Mouse (Mus musculus) urinary bladder, postnatal 4 days (tissue): ENCODE results near the gene Rai1.
A peak's percentile ranks its signal among the peaks of the same experiment; 100 is the strongest.

Experiments
- DNase-seq, 2 experiments: peaks; one replicate each; pipeline ENCODE4 v3.0.0; 2021 to 2022; ENCODE audit warnings: low spot score in 2 of 2

Gene Rai1

GRCm38 (mm10) chr11:60190055-60190641 lies 85.3 kb downstream of the Rai1 start:
- DNase-seq, result no peak

- DNase-seq, result no peak
Observed at GRCm38 (mm10) chr11:60192534-60192933, 87.7 kb downstream of the Rai1 start.

- no peak for DNase-seq
Observed at GRCm38 (mm10) chr11:60193556-60193955, 88.7 kb downstream of the Rai1 start.

- DNase-seq, result no peak
Observed at GRCm38 (mm10) chr11:60195108-60195507, 90.3 kb downstream of the Rai1 start.

GRCm38 (mm10) chr11:60196344-60196743 lies 91.5 kb downstream of the Rai1 start:
- DNase-seq, result no peak

GRCm38 (mm10) chr11:60197998-60198619 lies 93.3 kb downstream of the Rai1 start:
- no peak for DNase-seq

- no peak for DNase-seq
Observed at GRCm38 (mm10) chr11:60198651-60199050, 93.8 kb downstream of the Rai1 start.

- peak; percentile 80 to 92 for DNase-seq
Observed at GRCm38 (mm10) chr11:60199702-60200184, 94.9 kb downstream of the Rai1 start.

- no peak for DNase-seq
Observed at GRCm38 (mm10) chr11:60200384-60200783, 95.6 kb downstream of the Rai1 start.

- DNase-seq, result no peak
Observed at GRCm38 (mm10) chr11:60202710-60203638, 98.2 kb downstream of the Rai1 start.

- DNase-seq, result no peak
Observed at GRCm38 (mm10) chr11:60205026-60205425, 100.2 kb downstream of the Rai1 start.

- no peak for DNase-seq
Observed at GRCm38 (mm10) chr11:60206207-60206606, 101.4 kb downstream of the Rai1 start.

GRCm38 (mm10) chr11:60208201-60208600 lies 103.4 kb downstream of the Rai1 start:
- DNase-seq, result no peak

GRCm38 (mm10) chr11:60208712-60209111 lies 103.9 kb downstream of the Rai1 start:
- no peak for DNase-seq

GRCm38 (mm10) chr11:60209217-60209932 lies 104.6 kb downstream of the Rai1 start:
- DNase-seq, result peak; percentile 63 to 79

- no peak for DNase-seq
Observed at GRCm38 (mm10) chr11:60209933-60210249, 105.1 kb downstream of the Rai1 start.

- peak; percentile 94 to 96 for DNase-seq
Observed at GRCm38 (mm10) chr11:60210305-60210724, 105.5 kb downstream of the Rai1 start.

GRCm38 (mm10) chr11:60211152-60211551 lies 106.3 kb downstream of the Rai1 start:
- no peak for DNase-seq

- no peak for DNase-seq
Observed at GRCm38 (mm10) chr11:60211761-60212160, 106.9 kb downstream of the Rai1 start.

- DNase-seq, result no peak
Observed at GRCm38 (mm10) chr11:60213266-60213665, 108.5 kb downstream of the Rai1 start.

GRCm38 (mm10) chr11:60216671-60217070 lies 111.9 kb downstream of the Rai1 start:
- DNase-seq, result no peak

GRCm38 (mm10) chr11:60217467-60217866 lies 112.7 kb downstream of the Rai1 start:
- no peak for DNase-seq
